Mouse (Mus musculus): ENCODE results near the gene Nt5dc3.

Gene Nt5dc3

GRCm38 (mm10) chr10:86815133-86815532 lies 36.3 kb downstream of the Nt5dc3 start:
- no peak for DNase-seq (ENCODE audit: low spot score)

GRCm38 (mm10) chr10:86819649-86820165 lies 40.9 kb downstream of the Nt5dc3 start:
- no peak for DNase-seq (ENCODE audit: low spot score)

GRCm38 (mm10) chr10:86821014-86821413 lies 42.2 kb downstream of the Nt5dc3 start:
- DNase-seq (ENCODE audit: low spot score) = no peak

- DNase-seq (ENCODE audit: low spot score) = no peak
These were observed 45.3 kb downstream of the Nt5dc3 start for GRCm38 (mm10) chr10:86824093-86824492.

GRCm38 (mm10) chr10:86824871-86825270 lies 46.1 kb downstream of the Nt5dc3 start:
- no peak for DNase-seq (ENCODE audit: low spot score)

GRCm38 (mm10) chr10:86825871-86826522 lies 47.2 kb downstream of the Nt5dc3 start:
- DNase-seq (ENCODE audit: low spot score) = no peak

- no peak for DNase-seq (ENCODE audit: low spot score)
These were observed 48.1 kb downstream of the Nt5dc3 start for GRCm38 (mm10) chr10:86826929-86827328.

- DNase-seq (ENCODE audit: low spot score) = no peak
These were observed 49.7 kb downstream of the Nt5dc3 start for GRCm38 (mm10) chr10:86828221-86829135.

GRCm38 (mm10) chr10:86829515-86829914 lies 50.7 kb downstream of the Nt5dc3 start:
- DNase-seq (ENCODE audit: low spot score) = no peak

GRCm38 (mm10) chr10:86836784-86837183 lies 58.0 kb downstream of the Nt5dc3 start:
- DNase-seq (ENCODE audit: low spot score) = no peak

GRCm38 (mm10) chr10:86838827-86839226 lies 60.0 kb downstream of the Nt5dc3 start:
- DNase-seq (ENCODE audit: low spot score) = no peak

- DNase-seq (ENCODE audit: low spot score) = no peak
These were observed 63.9 kb downstream of the Nt5dc3 start for GRCm38 (mm10) chr10:86842659-86843058.

- no peak for DNase-seq (ENCODE audit: low spot score)
These were observed 68.2 kb downstream of the Nt5dc3 start for GRCm38 (mm10) chr10:86846926-86847467.

GRCm38 (mm10) chr10:86849087-86849486 lies 70.3 kb downstream of the Nt5dc3 start:
- DNase-seq (ENCODE audit: low spot score) = no peak

GRCm38 (mm10) chr10:86849508-86849907 lies 70.7 kb downstream of the Nt5dc3 start:
- DNase-seq (ENCODE audit: low spot score) = no peak

- DNase-seq (ENCODE audit: low spot score) = no peak
These were observed 73.4 kb downstream of the Nt5dc3 start for GRCm38 (mm10) chr10:86852160-86852559.

GRCm38 (mm10) chr10:86853433-86853832 lies 74.6 kb downstream of the Nt5dc3 start:
- DNase-seq (ENCODE audit: low spot score) = no peak

- no peak for DNase-seq (ENCODE audit: low spot score)
These were observed 81.6 kb downstream of the Nt5dc3 start for GRCm38 (mm10) chr10:86860396-86860795.

GRCm38 (mm10) chr10:86862496-86862895 lies 83.7 kb downstream of the Nt5dc3 start:
- no peak for DNase-seq (ENCODE audit: low spot score)

GRCm38 (mm10) chr10:86863429-86863828 lies 84.6 kb downstream of the Nt5dc3 start:
- DNase-seq (ENCODE audit: low spot score) = no peak

- no peak for DNase-seq (ENCODE audit: low spot score)
These were observed 93.3 kb downstream of the Nt5dc3 start for GRCm38 (mm10) chr10:86872121-86872520.

- DNase-seq (ENCODE audit: low spot score) = no peak
These were observed 93.8 kb downstream of the Nt5dc3 start for GRCm38 (mm10) chr10:86872591-86872990.

GRCm38 (mm10) chr10:86878721-86879120 lies 99.9 kb downstream of the Nt5dc3 start:
- no peak for DNase-seq (ENCODE audit: low spot score)
